Mouse (Mus musculus) lung, adult 2 months (tissue): ENCODE data around the gene Clstn2.

Experiments used
- CTCF ChIP-seq: fragments of 200-500 bp; IDR thresholded peaks from 2 replicates; pipeline ENCODE4 v1.5.1; 2011; ENCODE audit warnings: mild to moderate bottlenecking, low read length, control low read depth; ENCODE audit not compliant: insufficient read depth
- POLR2A ChIP-seq: fragments of 200-500 bp; IDR thresholded peaks from 2 replicates; pipeline ENCODE4 v1.6.1; 2011; ENCODE audit warnings: low read depth, mild to moderate bottlenecking, control low read depth, low read length, borderline replicate concordance; ENCODE audit errors: extremely low read depth

DNA sequence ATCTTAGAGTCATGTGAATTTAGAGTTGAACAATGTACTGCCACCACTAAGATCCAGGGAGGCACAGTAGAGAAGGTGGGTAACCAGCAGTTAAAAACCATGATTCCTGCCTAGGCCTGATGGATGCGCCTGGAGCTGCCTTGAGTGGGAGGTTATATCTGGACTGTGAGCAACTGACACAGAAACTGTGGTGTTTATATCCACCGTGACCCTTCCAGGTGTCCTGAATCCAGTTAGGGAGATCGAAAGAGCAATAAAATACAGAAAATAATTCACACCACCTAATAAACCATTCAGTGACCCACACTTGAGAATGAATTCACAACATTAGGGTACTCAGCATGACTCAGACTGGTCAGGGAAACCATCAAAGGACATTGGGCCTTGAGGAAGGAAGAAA is 141.6 kb downstream of the Clstn2 start:
- TF ChIP-seq CTCF, result no peak
- TF ChIP-seq POLR2A, result no peak
